Mouse (Mus musculus): ENCODE measurements around the gene Get4. TPM values are rescaled to one million over a fixed set of nuclear protein-coding genes. Genes with fewer than 3 reads are reported as not detected.

The Get4 gene
- total RNA-seq, 1 experiment from 2014 or later, result 31.2 TPM

GRCm38 (mm10) chr5:139237436-139237835, 14.7 kb upstream of the Get4 start:
- no peak for ATAC-seq (replicated peaks; ENCODE audit: low read depth, poor library complexity, severe bottlenecking)

DNA sequence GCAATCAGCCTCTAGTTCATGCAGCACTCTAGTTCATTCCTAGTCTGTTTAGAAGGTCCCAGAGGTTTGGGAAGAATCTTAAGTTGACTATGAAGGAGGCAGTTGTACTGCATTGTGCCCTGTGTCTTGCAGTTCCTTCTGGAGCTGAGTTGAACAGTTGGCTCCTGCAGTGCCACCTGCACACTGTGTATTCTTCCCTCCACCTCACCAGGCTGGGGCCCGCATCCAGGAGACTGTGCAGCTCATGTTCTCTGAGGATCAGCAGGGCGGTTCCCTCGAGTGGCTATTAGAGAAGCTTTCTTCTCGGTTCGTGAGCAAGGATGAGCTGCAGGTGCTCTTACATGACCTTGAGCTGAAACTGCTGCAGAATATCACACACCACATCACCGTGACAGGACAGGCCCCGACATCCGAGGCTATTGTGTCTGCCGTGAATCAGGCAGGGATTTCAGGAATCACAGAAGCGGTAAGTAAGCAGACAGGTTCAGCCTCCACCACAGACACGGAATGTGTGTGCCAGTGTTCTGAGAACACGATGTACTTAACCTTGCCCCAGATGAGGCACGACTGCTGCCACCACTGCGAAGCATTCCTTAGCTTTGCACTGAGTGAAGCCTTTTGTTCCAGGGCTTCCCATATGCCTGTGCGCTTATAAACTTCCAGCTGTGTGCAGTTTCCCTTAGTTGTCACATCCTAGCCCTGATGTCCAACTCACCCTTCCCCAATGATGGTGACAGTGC, 10.9 kb upstream of the Get4 start:
- ATAC-seq (replicated peaks; ENCODE audit: low read depth, poor library complexity, severe bottlenecking), result no peak

- ATAC-seq (replicated peaks; ENCODE audit: low read depth, poor library complexity, severe bottlenecking), result no peak; the same call in 1 of the 2 replicates
These were observed 8.7 kb upstream of the Get4 start for GRCm38 (mm10) chr5:139243384-139243783.

GRCm38 (mm10) chr5:139247767-139248166, 4.4 kb upstream of the Get4 start:
- no peak for ATAC-seq (replicated peaks; ENCODE audit: low read depth, poor library complexity, severe bottlenecking)

- no peak for ATAC-seq (replicated peaks; ENCODE audit: low read depth, poor library complexity, severe bottlenecking)
These were observed 3.3 kb upstream of the Get4 start for GRCm38 (mm10) chr5:139248846-139249245.

DNA sequence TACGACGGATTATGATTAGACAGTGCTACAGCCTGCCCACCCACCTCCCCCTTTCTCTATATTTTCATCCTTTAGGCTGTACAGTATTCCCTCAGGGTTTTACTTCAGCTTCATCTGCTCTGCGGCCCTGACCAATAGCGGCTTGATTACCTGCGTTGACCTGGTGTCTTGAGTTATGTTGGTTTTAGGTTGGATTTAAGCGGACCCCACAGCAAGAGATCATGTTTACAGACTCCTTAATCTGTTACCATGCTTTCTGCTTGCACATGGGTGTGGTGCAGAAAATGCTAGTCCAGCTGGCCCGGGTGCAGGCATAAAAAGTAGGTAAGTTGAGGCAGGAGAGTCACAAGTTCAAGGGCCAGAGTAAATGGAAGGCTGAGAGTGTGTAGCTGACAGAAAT, 845 bp upstream of the Get4 start:
- ATAC-seq (replicated peaks; ENCODE audit: low read depth, poor library complexity, severe bottlenecking), result no peak

DNA sequence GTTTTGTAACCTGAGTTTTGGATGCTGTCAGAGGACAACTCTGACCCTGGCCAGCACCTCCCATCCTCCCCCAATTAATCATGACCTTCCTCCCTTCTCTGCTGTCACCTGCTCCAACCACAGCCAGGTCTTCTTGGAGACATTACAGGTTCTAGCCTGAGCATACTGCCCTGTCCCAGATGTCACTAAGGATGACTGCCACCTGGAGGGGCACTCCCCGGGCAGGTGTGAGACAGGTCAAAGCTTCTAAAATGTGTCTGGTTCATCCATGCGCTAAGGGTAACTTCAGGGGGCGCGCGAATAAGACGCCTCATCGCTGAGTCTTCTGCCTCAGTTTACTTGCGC, 416 bp upstream of the Get4 start:
- ATAC-seq (replicated peaks; ENCODE audit: low read depth, poor library complexity, severe bottlenecking), result peak; percentile 3; the same call in 1 of the 2 replicates

DNA sequence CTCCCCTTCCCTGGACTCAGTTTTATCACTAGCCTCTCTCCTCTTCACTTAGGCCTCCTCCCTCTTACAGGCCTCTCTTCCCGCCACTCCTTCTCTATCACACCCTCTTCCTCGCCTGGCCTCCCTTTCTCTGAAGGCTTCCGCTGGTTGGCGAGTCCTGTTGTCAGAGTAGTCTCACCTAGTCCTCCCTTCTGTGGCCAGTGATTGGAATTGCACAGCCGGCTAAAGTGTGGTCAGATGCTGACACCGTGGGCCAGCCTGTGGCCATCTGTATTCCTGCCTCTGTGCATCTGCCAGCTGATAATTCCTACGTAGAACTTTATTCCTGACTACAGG, 754 bp downstream of the Get4 start:
- ATAC-seq (replicated peaks; ENCODE audit: low read depth, poor library complexity, severe bottlenecking), result peak; percentile 39

- peak; percentile 41 for ATAC-seq (replicated peaks; ENCODE audit: low read depth, poor library complexity, severe bottlenecking)
These were observed 1.2 kb downstream of the Get4 start for GRCm38 (mm10) chr5:139253301-139253741.

DNA sequence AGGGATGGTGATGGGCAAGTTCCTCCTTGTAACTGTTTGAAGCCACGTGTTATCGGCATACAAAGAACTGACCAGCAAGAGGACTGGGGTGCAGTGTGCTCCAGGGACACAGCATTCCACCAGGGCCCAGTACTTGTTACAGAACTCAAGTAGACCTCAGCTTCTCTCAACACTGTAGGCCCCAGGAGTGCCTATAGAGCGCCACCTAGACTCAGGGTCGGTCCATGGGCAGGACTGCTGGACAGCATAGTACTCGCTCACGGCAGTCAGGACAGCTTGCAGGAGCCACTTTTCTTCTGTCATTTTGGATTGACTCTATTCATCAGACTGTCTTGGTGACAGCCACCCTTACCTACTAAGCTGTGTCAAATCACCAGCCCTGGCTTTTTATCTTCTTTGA, 2.8 kb downstream of the Get4 start:
- no peak for ATAC-seq (replicated peaks; ENCODE audit: low read depth, poor library complexity, severe bottlenecking)

GRCm38 (mm10) chr5:139255777-139256176, 3.7 kb downstream of the Get4 start:
- no peak for ATAC-seq (replicated peaks; ENCODE audit: low read depth, poor library complexity, severe bottlenecking)

DNA sequence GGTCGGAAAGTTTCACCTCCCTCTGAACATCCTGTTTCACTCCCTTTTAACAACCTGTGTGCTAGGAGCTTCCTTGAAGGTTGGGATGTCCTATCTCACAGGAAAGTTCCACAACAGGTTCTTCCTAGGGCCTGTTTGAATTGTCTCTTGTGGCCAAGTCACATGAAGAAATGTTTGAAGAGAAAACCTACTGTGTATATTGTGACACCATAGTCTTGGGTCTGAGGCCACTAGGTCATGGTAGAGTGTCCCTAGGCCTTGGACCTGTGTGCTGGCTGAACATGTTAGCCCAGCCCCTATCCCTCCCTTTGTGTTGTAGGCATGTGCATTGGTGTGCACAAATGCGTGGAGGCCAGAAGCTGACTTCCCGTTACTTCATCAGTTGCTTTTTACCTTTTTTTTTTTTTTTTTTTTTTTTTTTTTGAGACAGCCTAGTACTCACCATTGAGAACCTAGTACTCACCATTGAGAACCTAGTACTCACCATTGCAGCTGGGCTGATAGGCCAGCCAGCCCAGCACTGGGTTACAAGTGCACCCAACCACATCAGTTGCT, 4.2 kb downstream of the Get4 start:
- no peak for ATAC-seq (replicated peaks; ENCODE audit: low read depth, poor library complexity, severe bottlenecking)

DNA sequence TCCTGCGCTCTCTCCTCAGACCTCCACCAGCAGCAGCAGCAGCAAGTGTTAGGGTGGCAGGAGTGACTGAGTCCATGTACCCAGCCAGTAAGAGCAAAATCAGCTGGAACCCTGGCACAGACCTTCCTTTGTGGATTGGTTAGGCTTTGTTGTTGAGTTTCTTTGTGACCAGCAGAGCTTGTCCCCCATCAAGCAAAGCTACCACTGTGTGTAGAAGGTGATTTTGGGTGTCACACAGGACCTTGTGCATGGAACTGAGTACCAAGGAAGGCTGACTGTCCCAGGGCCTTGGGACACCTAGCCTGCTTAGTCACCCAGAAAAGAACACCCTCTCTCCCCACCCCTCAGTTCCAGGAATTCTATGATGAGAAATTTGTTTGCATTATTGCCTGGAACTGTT, 5.1 kb downstream of the Get4 start:
- ATAC-seq (replicated peaks; ENCODE audit: low read depth, poor library complexity, severe bottlenecking), result no peak

GRCm38 (mm10) chr5:139257818-139258217, 5.7 kb downstream of the Get4 start:
- no peak for ATAC-seq (replicated peaks; ENCODE audit: low read depth, poor library complexity, severe bottlenecking)

DNA sequence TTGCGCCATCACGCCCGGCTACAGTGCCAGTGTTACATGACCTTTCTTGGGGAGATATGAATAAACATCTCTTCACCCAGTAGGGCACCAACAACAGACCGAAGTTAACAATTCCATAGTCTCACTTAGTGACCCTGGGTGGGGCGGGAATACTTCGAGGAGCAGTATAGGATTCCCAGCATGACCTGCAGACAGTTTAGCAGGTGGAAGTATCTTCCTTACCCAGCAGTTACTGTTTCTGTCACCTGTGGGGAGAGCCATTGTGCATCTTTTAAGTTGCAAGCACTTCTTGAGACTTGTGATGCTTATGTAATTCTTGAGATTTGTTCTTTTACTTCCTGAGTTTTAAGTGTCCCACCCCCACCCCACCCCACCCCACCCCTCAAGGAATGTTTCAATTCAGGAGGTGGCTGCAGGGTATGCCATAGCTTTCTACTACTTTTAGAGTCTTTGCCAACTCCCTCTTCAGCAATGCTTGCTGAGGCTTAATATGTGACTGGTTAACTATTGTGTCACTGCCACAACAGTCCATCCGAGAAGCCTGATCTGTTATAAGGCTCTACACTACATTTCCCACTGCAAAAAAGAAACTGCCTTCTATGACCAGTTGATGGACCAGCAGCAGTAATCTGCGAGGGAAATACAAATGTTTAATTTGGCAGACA, 6.4 kb downstream of the Get4 start:
- ATAC-seq (replicated peaks; ENCODE audit: low read depth, poor library complexity, severe bottlenecking), result no peak

GRCm38 (mm10) chr5:139259853-139260252, 7.7 kb downstream of the Get4 start:
- no peak for ATAC-seq (replicated peaks; ENCODE audit: low read depth, poor library complexity, severe bottlenecking)

DNA sequence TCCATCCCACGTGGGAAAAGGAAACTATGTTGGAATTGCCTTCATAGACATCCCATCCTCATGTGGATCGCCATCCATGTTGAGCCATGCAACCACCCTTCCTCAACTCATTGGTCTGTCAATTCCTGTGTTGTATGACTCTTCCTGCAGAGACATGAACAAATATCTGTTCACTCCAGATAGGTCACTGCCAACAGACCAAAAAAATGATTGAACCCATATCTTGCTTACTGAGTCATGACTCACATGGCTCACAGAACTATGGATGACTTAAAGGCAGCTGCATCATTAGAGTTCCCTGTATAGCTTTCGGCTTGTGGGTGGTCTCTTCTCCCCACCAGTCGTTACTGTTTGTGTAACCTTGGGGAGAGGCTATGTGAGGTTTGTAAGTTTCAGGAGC, 9.3 kb downstream of the Get4 start:
- no peak for ATAC-seq (replicated peaks; ENCODE audit: low read depth, poor library complexity, severe bottlenecking)

DNA sequence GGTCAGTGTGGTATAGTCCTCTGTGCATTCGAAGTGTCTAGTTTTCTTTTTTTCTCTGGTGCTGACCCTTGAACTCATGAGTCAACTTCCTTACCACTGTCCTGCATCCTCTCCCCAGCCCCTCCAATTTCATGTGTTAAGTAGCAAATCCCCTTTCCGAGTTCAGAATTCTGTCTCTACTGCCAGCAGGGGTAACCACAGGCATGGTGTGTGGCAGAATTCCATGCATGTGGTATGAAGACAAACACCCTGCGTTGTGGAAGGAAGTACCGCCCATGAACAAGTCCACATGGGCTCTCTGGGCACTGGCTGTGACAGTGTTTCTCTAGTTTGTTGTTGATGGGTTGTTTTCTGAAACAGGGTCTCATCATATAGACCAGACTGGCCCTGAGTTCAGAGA, 15.5 kb downstream of the Get4 start:
- ATAC-seq (replicated peaks; ENCODE audit: low read depth, poor library complexity, severe bottlenecking), result no peak

DNA sequence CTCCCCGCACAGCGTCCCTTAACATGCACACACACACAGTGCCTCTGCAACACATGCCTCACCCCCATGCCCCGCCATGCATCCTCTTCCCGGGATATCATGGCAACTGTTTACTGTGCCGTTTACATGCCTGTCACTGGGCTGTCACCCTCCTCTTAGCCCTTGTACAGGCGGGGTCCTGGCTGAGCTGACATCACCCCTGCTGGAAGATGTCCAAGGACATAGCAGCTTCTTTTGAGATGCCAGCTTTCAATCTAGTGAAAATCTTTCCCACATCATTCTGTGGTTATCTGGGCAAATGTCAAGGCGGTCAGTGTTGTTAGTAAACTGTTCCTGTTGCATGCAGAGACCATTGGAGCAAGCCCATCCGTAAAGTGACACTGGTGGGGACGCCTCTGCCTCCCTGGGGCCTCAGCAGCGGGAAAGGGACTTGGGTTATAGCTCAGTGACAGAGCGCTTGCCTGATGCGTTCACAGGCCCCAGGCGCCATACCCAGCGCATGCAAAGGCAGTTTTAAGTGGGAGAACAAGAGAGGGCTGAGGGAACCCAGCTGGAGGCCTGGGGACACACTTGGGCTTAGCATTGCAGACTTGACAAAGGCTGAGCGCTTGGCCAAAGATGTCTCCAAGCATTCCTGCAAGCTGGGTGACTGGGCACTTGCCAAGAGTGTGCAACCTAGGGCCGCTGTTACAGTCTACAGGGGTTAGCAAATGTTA, 18.8 kb downstream of the Get4 start:
- no peak for ATAC-seq (replicated peaks; ENCODE audit: low read depth, poor library complexity, severe bottlenecking)

DNA sequence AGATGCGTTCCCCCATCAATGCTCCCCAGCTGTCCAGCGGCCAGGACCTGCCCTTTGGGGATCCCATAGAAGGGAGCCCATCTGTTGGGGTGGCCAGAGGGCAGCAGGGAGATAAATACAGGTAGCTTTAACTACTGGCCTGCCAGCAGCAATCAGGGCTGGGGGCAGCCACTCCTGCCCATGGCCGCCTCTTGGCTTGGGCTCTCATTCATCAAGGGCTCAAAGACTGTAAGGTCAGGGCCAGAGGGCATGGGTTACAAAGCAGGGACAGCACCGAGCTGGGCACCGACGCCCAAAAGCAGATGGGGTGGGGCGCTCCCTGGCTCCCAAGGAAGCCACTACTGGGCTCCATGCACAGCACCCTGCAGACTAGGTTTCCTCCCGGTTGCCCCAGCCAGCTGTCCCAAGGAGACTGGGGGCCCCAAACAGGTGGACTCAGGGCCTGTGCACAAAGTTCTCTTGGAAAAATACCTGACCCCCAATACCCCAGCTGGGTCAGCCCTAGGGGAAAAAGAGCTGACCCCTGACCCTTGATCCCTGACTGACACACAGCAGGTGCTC, 19.9 kb downstream of the Get4 start:
- no peak for ATAC-seq (replicated peaks; ENCODE audit: low read depth, poor library complexity, severe bottlenecking)

- no peak for ATAC-seq (replicated peaks; ENCODE audit: low read depth, poor library complexity, severe bottlenecking)
These were observed 25.2 kb downstream of the Get4 start for GRCm38 (mm10) chr5:139277287-139277686.

All from common myeloid progenitor, adult 5-6 weeks (primary cell).